Mouse (Mus musculus): ENCODE data around the gene Srp9. TPM values are rescaled to one million over a fixed set of nuclear protein-coding genes. Genes with fewer than 3 reads are reported as not detected.
A peak's percentile ranks its signal among the peaks of the same experiment; 100 is the strongest.

Gene Srp9
- total RNA-seq, 2 experiments from 2014 or later, result 43.1 to 44.7 TPM

GRCm38 (mm10) chr1:182103436-182103835 lies 21.1 kb upstream of the Srp9 start:
- peak; percentile 44 for DNase-seq (ENCODE audit: low spot score)

DNA sequence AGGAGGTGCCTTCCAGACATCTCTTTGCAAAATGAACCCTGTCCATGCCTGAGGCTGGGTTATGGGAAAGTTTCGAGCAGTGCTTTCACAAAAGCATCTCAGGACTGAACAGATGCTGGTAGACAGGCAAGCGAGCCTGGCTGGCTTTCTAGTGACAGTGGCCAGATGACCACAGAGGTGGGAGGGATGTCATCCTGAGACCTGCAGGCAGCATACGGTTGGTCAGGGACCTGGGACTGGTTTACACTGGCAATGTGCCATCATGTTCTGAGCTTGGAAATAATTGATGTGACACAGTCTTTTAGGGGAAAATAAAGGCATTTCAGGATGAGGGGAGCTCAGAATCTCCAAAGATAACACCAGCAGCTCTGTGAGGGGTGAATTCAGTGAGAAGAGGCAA lies 19.5 kb upstream of the Srp9 start:
- no peak for DNase-seq (ENCODE audit: low spot score)

- DNase-seq (ENCODE audit: low spot score), result no peak
These were observed 17.3 kb upstream of the Srp9 start for GRCm38 (mm10) chr1:182107251-182107650.

DNA sequence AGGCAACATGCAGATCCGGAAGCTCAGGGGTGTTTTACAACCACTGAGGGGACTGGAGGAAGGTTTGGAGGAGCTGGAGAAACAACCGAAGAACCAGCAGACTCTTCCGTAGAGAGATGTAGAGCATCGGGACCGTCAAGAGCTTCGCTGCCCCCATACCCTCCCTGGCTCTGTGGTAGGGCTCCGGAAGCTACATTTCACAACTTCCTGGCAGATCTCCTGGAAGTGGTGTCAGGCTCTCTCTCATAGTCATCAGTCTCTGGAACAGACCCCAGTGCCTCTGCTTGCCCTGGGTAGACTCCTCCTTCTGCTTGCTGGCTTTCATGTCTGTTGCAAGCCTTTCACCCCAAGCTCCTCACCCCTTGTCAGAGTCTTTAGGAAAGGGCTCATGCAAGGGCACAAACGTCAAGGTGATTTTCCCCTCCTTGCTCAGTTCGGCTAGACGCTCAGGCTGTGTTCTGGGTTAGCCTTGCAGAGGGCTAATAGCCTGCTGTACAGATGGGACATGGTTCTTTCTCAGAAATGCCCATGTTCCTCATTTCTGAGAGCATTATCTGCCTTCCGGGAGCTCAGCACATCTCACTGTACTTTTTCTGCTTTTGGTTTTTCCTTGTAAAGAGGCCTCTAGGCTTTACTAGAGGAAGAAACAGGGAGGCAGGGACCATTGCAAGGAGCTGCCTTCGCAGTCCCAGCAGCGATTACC lies 16.0 kb upstream of the Srp9 start:
- peak; percentile 77 for DNase-seq (ENCODE audit: low spot score)

GRCm38 (mm10) chr1:182110185-182110584 lies 14.4 kb upstream of the Srp9 start:
- DNase-seq (ENCODE audit: low spot score), result no peak

DNA sequence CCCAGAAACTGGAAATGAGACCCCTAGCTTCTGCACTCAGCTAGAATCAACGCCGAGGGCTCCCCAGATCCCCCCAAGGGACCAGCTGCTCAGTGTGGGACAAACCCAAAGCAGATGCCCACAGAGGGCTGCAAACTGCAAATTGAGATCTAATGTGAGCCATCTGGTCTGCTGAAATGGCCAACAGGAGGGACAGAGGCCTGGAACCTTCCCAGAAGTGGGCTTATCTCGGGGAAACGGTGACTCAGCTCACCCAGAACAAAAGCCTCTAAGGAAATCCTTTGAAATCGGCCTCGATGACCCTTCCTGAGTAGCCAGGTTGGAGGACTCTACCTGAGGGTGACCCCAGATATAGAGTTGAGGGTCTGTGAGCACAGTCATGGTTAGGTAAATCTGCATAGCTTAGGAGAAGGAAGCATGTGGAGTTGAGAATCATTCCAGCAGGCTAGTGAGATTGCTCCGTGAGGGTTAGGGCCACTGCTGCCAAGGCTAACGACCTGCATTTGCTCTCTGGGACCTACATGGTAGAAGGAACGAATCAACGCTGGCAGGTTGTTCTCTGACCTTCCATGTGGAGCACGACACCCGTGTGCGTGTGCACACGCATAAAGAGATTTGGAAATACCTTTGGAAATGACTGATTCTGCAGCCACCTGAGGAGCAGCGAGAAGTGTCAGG lies 13.7 kb upstream of the Srp9 start:
- DNase-seq (ENCODE audit: low spot score), result no peak

GRCm38 (mm10) chr1:182111386-182112317 lies 12.9 kb upstream of the Srp9 start:
- DNase-seq (ENCODE audit: low spot score), result no peak

DNA sequence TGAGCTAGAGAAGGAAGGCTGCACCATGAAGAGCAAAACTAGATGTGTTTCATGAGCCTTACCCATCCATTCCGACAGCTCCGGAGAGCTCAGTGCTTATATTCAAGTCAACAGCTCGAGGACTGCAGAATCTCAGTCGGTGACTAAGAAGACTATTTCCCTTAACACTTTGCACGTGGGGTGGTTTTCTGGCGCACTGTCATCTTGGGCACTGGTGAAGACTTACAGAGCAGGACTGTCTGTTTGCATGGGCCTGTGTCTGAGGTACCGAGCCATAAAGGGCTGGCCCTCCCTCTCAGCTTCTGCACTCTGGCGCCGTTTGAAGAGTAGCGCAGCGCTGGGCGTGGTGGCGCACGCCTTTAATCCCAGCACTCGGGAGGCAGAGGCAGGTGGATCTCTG lies 12.2 kb upstream of the Srp9 start:
- no peak for DNase-seq (ENCODE audit: low spot score)

- no peak for DNase-seq (ENCODE audit: low spot score)
These were observed 11.4 kb upstream of the Srp9 start for GRCm38 (mm10) chr1:182113131-182113530.

DNA sequence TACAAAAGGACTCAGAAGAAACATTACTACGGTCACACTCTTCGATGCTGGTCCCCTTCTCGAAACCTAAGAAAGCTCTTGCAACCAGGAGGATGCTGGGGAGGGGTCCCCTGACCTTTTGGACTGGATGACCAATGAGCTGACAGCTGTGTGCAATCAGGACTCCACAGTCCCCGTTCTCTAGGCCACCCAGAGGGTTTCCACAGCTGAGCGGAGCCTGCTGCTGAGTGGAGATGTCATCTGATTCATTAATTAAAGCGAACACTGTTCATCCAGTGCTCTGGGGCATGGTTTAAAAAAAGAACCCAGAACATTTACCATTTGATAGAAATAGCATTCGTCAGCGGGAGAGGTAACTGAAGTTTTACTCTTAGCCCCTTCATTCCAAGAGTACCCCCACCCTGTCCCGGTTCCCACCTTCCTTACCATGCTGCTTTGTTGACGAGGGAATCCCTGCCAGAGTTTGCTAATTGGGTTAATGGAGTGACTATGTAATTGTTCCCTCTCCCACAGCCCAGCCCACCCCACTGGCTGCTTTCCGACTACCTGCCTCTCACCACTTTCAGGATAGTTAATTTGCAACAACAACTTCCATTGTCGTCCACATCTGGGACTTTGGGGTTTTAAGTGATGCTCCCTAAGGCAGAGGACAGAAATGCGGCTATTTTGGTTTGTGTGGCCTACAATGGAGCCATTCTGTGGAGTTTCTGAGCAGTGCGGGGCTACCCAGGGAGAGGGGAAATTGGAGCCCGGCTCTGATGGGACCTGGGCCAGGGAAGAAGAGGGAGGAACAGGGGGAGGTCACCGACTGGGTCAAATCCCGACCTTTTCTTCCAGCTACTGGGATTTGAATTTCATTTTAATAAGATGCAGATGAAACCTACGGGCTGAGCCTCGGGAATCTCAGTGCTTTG lies 10.7 kb upstream of the Srp9 start:
- no peak for DNase-seq (ENCODE audit: low spot score)

- no peak for DNase-seq (ENCODE audit: low spot score)
These were observed 9.3 kb upstream of the Srp9 start for GRCm38 (mm10) chr1:182115197-182115596.

DNA sequence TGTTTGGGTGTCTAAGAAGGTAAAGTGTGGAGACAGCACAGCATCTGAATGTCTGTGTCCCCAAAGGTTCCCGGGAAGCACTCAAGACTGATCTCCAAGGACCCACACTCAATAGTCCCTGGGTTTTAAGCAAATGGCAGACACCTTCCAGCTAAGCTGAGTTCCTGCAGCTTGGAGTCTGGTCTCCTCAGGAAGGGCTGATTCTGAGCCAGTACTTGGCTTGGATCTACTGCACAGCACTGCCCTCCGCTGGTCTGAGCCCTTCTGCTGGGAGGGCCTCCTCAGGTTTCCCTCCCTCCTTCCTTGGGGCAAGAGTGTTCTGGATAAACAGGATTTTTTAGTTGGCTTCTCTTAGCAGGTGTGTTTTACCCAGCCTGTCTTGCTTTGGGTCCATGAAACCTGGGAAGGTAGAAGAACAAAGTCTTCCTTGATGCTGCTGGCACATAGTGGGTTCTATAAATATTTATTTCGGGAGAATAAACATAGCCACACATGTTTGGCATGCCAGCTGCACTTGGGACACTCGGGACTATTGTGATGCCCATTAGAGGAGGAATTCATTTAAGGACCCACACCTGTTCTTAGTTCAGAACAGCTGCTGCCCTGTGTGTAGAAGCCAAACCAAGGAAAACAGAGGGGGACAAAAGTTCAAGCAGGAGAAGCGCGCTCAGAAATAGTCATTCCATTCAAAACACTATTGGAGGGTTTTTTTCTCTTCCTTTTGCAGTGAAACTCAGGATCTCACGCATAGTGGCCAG lies 8.7 kb upstream of the Srp9 start:
- DNase-seq (ENCODE audit: low spot score), result peak; percentile 50

GRCm38 (mm10) chr1:182122413-182122812 lies 2.1 kb upstream of the Srp9 start:
- no peak for DNase-seq (ENCODE audit: low spot score)

GRCm38 (mm10) chr1:182124924-182125368 lies 409 bp downstream of the Srp9 start:
- DNase-seq (ENCODE audit: low spot score), result peak; percentile 68

DNA sequence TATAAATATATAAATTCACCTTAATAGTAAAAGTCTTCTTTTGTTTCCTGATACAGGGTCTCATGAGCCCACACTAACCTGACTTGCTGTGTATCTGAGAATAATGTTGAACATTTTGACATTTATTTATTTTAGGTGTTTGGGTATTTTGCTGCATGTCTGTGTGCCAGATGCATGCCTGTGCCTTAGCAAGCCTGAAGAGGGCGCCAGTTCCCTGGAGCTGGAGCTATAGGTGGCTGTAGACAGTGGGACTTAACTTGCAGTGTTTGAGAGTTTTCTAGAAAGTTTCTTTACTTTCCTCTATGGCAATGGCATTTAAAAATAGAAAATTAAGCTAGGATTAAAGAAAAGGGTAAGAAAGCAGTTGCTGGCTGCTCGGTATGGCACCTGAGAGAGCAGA lies 6.3 kb downstream of the Srp9 start:
- no peak for DNase-seq (ENCODE audit: low spot score)

DNA sequence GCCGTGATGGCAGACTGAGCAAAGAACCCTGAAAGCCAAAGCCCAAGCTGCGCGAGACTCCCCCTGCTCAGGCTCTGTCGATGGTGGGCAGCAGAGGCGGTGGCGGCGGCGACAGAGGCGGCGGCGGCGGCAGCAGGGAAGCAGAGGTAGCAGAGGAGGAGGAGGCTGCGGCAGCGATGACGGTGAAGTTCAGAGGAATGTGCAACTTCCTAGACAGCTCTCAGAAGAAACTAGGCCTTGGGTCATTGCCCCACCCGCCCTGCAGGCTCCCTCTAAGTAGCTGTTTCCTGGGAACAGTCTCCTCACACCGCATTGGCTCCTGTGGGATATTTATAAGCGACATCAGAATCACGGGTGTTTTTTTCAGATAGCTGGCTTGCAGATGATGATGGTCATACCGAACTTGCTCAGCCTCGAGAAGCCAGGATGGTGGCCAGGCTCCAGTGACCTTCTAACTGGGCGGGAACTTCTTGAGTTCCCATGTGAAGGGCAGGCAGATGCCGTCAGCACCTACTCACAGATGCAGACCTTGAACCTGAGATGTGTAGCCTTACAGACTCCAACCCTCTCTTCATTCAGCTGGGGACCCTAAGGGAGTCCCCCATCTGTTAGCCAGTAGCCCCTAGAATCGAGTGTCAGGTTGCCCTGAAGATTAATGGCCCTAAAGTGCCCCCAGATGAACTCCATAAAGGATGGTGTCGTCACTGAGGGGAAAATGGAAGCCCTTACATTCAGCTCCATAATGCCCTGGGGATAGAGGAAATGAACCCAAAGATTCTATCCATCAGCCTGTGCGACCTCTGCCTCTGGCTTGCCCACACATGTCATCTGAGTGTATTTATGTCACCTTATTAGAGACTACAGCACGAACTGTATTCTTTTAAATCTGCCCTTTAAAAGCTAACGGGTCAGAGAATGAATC lies 12.9 kb downstream of the Srp9 start:
- DNase-seq (ENCODE audit: low spot score), result no peak

- DNase-seq (ENCODE audit: low spot score), result no peak
These were observed 13.6 kb downstream of the Srp9 start for GRCm38 (mm10) chr1:182138172-182138571.

- no peak for DNase-seq (ENCODE audit: low spot score)
These were observed 15.4 kb downstream of the Srp9 start for GRCm38 (mm10) chr1:182139937-182140336.

DNA sequence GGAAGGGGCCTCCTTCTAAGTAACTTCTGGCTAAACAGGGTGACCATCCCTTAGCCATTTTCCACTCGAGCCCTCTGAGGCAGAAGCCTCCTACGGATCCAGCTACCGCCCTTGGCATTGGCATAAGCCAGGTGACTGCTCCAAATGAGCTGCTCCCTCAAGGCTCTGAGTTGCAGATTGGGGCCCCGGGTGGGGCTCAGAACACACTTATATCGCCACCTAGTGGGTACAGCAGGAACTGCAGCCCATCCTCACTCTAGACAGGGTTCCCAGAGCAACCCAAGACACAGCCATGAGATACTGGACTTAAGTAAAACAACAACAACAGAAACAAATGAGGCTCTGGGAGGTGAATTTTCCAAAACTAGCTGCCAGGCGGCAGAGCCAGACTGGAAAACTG lies 15.8 kb downstream of the Srp9 start:
- peak; percentile 70 for DNase-seq (ENCODE audit: low spot score)
